Mouse (Mus musculus) stomach, embryonic 15.5 days (tissue): ENCODE measurements around the gene Ankrd39. TPM values are rescaled to one million over a fixed set of nuclear protein-coding genes. Genes with fewer than 3 reads are reported as not detected.

ENCODE experiments used
- ATAC-seq: fragments of 200-750 bp; cut with Nextera tagmentation; 2 replicates; pipeline ENCODE4 v1.8.0; 2017; ENCODE audit warnings: low read depth, moderate number of reproducible peaks, moderate TSS enrichment; ENCODE audit not compliant: insufficient read depth, low FRiP score
- H3K27ac ChIP-seq: fragments of 300-500 bp; sonication (generic); 2 replicates; pipeline ENCODE4 v1.5.1; 2015; ENCODE audit warnings: mild to moderate bottlenecking, inconsistent platforms
- H3K27me3 ChIP-seq: fragments of 300-500 bp; sonication (generic); replicated peaks from 2 replicates; pipeline ENCODE4 v1.6.1; 2015; ENCODE audit warnings: inconsistent platforms
- H3K36me3 ChIP-seq: fragments of 300-500 bp; sonication (generic); 2 replicates; pipeline ENCODE4 v1.6.1; 2015; ENCODE audit warnings: inconsistent platforms
- H3K4me1 ChIP-seq: fragments of 300-500 bp; sonication (generic); 2 replicates; pipeline ENCODE4 v1.6.1; 2015; ENCODE audit warnings: inconsistent platforms
- H3K4me2 ChIP-seq: fragments of 300-500 bp; sonication (generic); 2 replicates; pipeline ENCODE4 v1.6.1; 2015; ENCODE audit warnings: mild to moderate bottlenecking, inconsistent platforms
- H3K4me3 ChIP-seq: fragments of 300-500 bp; sonication (generic); replicated peaks from 2 replicates; pipeline ENCODE4 v1.5.1; 2015; ENCODE audit warnings: inconsistent platforms
- H3K9ac ChIP-seq: fragments of 300-500 bp; sonication (generic); 2 replicates; pipeline ENCODE4 v1.6.1; 2015; ENCODE audit warnings: inconsistent platforms
- H3K9me3 ChIP-seq: fragments of 300-500 bp; sonication (generic); 2 replicates; pipeline ENCODE4 v1.6.1; 2016; ENCODE audit warnings: inconsistent platforms
- WGBS: fragments of 180-500 bp; shearing (Covaris S2); methylation state at CpG from one replicate; pipeline ENCODE4 v1.1.7; 2015; 5-methylcytosine and 5-hydroxymethylcytosine counted together
- polyA plus RNA-seq: library from polyadenylated mRNA; unstranded; fragments of >200 nt; fragmentation: Nextera tagmentation; extraction: Ambion mirVana; gene quantifications from 2 replicates; pipeline ENCODE4 v1.2.1, GENCODE M21; 2015

Ankrd39 gene
- 24.9 and 27.2 TPM in 2 replicates for polyA plus RNA-seq

DNA sequence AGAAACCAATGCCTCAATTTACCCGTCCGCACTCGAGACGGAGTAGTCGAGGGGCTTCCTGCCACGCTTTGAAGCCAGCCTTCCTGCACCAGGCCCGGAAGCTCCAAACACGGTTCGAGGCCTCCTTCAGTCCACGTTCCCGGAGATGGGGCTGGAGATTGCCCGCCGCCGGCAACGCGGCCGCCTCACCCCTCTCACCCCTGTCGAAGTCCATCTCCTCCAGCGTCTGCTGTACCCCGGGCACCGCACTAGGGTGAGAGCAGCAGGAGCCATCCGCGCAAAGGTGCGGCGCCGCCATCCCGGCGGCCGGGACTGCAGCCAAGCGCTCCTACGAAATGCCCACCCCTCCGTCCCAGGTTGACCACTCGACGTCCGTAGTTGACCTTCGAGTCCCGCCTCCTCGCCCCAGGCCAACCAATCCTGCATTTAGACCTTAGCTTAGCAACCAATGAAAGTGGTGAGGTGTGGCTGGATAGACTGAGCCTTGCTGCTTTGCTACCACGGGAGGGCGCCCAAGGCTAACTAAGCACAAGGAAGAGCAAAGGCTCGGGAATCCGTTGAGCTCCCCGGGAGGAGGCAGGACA is at the start of gene Ankrd39:
Gene Ankrd39 (minus strand): TSS at position 558 of the 584 bp plus-strand sequence.
- ATAC-seq = peak; percentile 97
- peak within 1 kb of the TSS; percentile 49 for H3K9ac ChIP-seq
- peak within 1 kb of the TSS; percentile 66 for H3K4me3 ChIP-seq
- peaks cover 21% of the 10 kb centered on the region for H3K4me1 ChIP-seq
- peak within 1 kb of the TSS; percentile 65 for H3K27ac ChIP-seq
- H3K9me3 ChIP-seq = no peaks in the 10 kb centered on the region
- peak within 1 kb of the TSS; percentile 80 for H3K4me2 ChIP-seq
- peaks cover 33% of the 10 kb centered on the region for H3K36me3 ChIP-seq
- no peaks in the 10 kb centered on the region for H3K27me3 ChIP-seq
- WGBS = under 1% methylated on average over 43 of the region's 43 CpGs

DNA sequence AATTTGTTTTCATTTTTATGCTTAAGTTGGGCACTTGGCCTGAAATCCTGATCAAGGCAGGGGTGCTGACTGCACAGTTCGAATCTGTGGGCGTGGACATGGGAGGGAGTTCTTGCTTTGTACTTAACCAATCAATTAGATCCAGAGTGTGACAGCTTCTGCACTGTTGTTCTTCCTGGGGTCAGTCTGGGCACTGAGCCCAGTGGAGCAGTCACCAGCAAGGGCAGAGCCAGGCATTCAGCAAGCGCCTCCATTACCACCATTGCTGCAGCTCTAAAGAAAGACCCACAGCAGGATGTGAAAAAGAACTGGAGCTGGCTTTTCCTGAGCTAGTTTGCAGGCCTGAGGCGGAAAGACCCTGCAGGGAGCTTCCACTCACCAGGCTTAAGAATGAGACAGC is 48.9 kb upstream of the Ankrd39 start:
- H3K36me3 ChIP-seq = no peaks in the 10 kb centered on the region
- no peak overlapping the region for H3K4me3 ChIP-seq
- WGBS = 45% methylated on average over 4 of the region's 4 CpGs
- H3K9ac ChIP-seq = no peak overlapping the region
- peak overlapping the region; percentile 83 for H3K27ac ChIP-seq
- H3K27me3 ChIP-seq = no peaks in the 10 kb centered on the region
- H3K4me1 ChIP-seq = peaks cover 17% of the 10 kb centered on the region
- H3K4me2 ChIP-seq = peak overlapping the region; percentile 5; the same call in 1 of the 2 replicates
- no peaks in the 10 kb centered on the region for H3K9me3 ChIP-seq
- peak; percentile 78; the same call in 1 of the 2 replicates for ATAC-seq

DNA sequence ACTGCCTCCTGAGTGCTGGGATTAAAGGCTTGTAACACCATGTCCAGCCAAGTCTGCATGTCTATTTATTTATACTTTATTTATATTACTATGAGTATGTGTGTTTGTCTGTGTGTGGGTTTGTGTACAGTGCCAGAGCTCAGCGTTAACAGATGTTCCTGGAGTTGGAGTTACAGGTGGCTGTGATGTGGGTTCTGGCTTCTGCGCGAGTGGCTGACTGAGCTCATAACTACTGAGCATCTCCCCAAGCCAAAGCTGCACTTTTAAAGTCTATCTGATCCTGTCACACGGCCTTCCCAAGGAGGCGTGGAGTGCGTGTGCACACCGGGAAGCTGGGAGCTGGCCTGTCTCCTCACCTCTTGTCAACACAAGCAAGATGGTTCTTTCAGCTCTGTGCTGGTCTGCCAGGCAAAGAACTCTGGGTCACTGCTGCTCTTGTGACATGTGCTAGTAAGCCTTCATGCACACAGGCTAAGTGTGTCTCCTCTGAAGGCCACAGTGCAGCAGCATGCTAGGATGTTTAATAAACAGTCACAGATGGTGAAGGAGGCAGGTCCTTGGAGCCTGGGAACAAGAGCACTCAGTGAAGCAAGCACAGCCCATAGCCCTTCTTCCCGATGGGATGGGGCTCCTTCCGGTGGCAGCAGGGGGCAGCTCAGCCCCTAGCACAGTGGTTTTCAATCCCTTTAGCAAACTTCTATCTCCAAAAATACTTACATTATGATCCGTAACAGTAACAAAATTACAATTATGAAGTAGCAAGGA is 48.1 kb upstream of the Ankrd39 start:
- Histone ChIP-seq H3K27me3 (no peaks in the 10 kb centered on the region), H3K4me3 (no peak overlapping the region), H3K27ac (peak overlapping the region; percentile 83), H3K36me3 (no peaks in the 10 kb centered on the region), H3K9me3 (no peaks in the 10 kb centered on the region), H3K4me2 (no peak overlapping the region), H3K9ac (no peak overlapping the region), H3K4me1 (peaks cover 25% of the 10 kb centered on the region)
- WGBS = 48% methylated on average over 10 of the region's 10 CpGs
- ATAC-seq = peak; percentile 68

DNA sequence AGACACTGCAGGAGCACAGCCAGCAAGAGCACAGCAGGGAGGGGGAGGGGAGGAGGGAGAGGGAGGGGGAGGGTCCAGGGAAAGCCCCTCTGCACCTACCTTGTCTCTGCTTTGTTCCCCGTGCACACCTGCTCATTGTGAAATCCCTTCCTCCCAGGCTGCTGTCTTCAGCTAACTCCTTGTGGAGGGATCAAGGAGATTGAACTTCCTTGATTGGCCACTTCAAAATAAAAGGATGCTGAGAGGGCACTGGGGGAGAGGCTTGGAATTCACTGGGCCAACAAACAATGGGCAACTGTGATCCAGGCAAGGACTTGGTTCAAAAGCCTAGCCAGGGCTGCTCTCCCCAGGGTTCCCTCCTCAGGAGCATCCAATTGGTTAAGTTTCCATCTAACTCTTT is 45.9 kb upstream of the Ankrd39 start:
- no peaks in the 10 kb centered on the region for H3K9me3 ChIP-seq
- ATAC-seq = no peak
- H3K36me3 ChIP-seq = no peaks in the 10 kb centered on the region
- H3K9ac ChIP-seq = no peak overlapping the region
- no peak overlapping the region for H3K4me2 ChIP-seq
- H3K27me3 ChIP-seq = no peaks in the 10 kb centered on the region
- WGBS = 27% methylated on average over 1 of the region's 1 CpGs
- H3K4me1 ChIP-seq = peaks cover 48% of the 10 kb centered on the region
- H3K27ac ChIP-seq = no peak overlapping the region
- H3K4me3 ChIP-seq = no peak overlapping the region

DNA sequence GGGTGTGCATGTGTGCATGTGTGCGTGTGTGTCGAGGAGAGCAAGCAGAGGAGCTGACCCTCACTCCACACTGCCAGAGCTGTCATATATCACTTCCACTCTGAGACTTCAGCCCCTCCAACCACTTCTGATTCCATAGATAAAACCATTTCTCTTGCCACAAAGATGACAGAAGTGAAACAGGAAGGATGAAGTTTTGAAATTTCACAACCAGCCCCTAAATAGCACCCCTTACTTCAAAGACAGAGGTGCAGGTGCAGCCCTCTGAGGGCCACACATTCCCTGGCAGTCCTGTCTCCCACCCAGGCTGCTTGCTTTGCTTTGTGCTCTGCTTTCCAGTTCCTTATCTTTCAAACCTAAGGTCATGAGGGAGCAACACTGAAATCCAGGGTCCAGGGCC is 44.2 kb upstream of the Ankrd39 start:
- 71% methylated on average over 2 of the region's 2 CpGs for WGBS
- Histone ChIP-seq H3K4me3 (no peak overlapping the region), H3K9ac (no peak overlapping the region), H3K9me3 (no peaks in the 10 kb centered on the region), H3K36me3 (no peaks in the 10 kb centered on the region), H3K27ac (no peak overlapping the region), H3K4me1 (peaks cover 59% of the 10 kb centered on the region), H3K27me3 (no peaks in the 10 kb centered on the region), H3K4me2 (no peak overlapping the region)
- no peak for ATAC-seq

DNA sequence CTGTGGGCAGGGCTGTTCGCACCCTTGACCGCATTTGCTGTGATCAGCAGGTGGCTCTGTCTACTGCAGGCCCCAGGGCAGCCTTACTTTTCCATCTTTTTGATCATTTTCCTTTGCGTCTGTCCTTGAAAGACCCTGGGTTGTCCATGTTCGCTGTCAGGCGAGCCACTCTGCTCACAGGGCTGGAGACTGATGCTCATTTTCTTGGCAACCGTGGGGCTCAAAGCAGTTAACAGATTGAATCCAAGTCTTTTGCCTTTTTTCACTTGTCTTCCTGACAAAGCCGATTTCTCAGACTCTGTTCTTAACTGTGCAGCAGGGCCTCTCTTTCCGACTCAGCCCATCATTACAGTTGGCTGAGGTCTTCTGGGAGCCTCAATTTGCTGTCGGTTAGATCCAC is 43.4 kb upstream of the Ankrd39 start:
- Histone ChIP-seq H3K9ac (no peak overlapping the region), H3K27ac (0 out of 2 replicates have a peak overlapping the region, but pooled peaks have one; percentile 2)
- 58% methylated on average over 9 of the region's 9 CpGs for WGBS

DNA sequence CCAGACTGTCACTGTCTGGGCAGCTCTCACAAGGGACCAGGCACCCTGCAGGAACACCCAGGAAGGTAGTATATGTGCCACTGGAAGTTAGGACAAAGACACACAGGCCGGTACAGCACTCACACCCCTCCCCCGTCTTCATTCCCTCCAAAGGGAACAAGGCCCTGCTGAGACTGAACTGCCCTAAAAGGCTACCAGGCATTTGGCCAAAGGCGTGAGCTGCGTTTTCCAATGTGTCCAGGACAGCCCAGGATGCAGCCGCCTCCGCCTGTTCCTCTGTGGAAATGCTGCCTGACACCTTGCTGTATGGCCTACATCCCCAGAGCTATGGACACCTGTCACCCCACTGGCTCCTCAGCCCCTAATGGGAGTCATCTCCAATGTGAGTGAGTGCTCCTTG is 42.2 kb upstream of the Ankrd39 start:
- Histone ChIP-seq H3K4me2 (no peak overlapping the region; the same call in 1 of the 2 replicates), H3K36me3 (no peaks in the 10 kb centered on the region), H3K27me3 (no peaks in the 10 kb centered on the region), H3K9ac (no peak overlapping the region), H3K4me1 (peaks cover 46% of the 10 kb centered on the region), H3K9me3 (no peaks in the 10 kb centered on the region), H3K27ac (peak overlapping the region; percentile 89), H3K4me3 (no peak overlapping the region)
- ATAC-seq = peak; percentile 40; the same call in 1 of the 2 replicates
- 28% methylated on average over 6 of the region's 6 CpGs for WGBS

More for the DNA sequence above, 43.4 kb upstream of the Ankrd39 start:
- H3K36me3 ChIP-seq = no peaks in the 10 kb centered on the region
- no peak for ATAC-seq
- H3K4me3 ChIP-seq = no peak overlapping the region
- H3K4me2 ChIP-seq = no peak overlapping the region
- peaks cover 52% of the 10 kb centered on the region for H3K4me1 ChIP-seq
- H3K9me3 ChIP-seq = no peaks in the 10 kb centered on the region
- H3K27me3 ChIP-seq = no peaks in the 10 kb centered on the region

DNA sequence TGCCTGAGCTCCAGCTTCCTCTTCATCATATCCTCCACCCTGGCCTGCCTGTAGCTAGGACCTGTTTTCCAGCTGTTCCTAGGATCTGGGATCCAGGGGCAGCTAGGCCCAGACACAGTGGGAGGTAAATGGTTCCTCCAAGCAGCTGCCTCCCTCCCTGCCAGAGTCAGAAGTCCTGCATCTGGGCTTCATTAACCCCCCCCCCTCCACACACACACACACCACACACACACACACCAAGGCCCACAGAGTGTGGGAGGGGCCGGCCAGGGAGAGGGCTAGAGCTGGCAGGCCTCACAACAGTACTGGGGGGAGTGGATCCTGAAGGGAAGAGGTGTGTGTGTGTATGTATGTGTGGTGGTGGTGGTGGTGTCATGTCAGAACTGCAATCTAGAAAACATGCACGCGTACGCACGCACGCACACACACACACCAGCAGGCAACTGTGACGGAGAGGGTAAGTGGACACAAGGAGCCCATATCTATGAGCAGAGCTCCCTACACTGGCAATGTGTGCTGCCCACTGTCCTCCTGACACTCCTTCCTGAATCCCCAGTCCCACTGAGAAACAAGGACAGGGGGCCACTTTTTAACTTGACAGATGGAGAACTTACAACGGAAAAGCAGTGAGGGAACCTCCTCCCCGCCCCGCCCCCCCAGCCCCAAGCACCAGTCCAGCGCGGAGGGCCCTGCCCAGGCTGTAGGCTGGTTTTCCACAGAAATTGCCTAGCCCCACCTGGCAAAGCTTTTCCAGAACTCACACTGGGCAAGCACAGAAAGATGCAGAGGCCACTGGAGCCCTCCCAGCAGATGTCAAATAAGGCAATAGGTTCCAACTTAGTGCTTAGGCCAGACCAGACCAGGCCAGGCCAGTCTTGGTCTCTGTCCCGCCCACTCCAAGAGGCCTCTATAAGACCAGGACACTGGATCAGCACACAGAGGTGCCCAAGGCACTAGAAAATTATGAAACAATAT is 41.5 kb upstream of the Ankrd39 start:
- Histone ChIP-seq H3K9ac (no peak overlapping the region), H3K4me1 (peaks cover 50% of the 10 kb centered on the region)

DNA sequence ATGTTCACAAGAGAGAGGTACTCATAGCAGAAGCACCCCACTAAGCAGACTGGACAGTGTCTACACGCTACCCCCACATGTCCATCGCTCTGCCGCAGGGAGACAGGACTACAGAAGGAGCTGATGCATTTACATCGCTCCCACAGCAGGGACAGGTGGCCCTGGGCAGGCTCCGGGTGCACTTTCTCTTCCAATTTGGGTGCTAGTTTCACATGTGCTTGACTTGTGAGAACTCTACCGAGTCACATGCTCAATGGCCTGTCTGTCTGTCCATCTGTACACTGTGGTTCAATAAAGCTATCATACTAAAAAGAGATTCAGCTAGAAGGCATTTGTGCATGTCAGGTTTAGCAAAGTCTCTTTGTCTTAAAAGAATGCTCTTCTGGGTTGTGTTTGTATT is 40.6 kb upstream of the Ankrd39 start:
- ATAC-seq = no peak
- Histone ChIP-seq H3K9me3 (no peaks in the 10 kb centered on the region), H3K4me3 (no peak overlapping the region), H3K9ac (no peak overlapping the region), H3K36me3 (no peaks in the 10 kb centered on the region), H3K4me1 (peaks cover 52% of the 10 kb centered on the region), H3K27ac (peak overlapping the region; percentile 89), H3K27me3 (no peaks in the 10 kb centered on the region), H3K4me2 (no peak overlapping the region)
- WGBS = 89% methylated on average over 6 of the region's 6 CpGs

More for the DNA sequence above, 41.5 kb upstream of the Ankrd39 start:
- peak overlapping the region; percentile 89 for H3K27ac ChIP-seq
- no peak overlapping the region for H3K4me3 ChIP-seq
- no peaks in the 10 kb centered on the region for H3K27me3 ChIP-seq
- no peaks in the 10 kb centered on the region for H3K36me3 ChIP-seq
- H3K4me2 ChIP-seq = no peak overlapping the region; the same call in 1 of the 2 replicates
- WGBS = 56% methylated on average over 13 of the region's 13 CpGs
- ATAC-seq = peak; percentile 55
- no peaks in the 10 kb centered on the region for H3K9me3 ChIP-seq

DNA sequence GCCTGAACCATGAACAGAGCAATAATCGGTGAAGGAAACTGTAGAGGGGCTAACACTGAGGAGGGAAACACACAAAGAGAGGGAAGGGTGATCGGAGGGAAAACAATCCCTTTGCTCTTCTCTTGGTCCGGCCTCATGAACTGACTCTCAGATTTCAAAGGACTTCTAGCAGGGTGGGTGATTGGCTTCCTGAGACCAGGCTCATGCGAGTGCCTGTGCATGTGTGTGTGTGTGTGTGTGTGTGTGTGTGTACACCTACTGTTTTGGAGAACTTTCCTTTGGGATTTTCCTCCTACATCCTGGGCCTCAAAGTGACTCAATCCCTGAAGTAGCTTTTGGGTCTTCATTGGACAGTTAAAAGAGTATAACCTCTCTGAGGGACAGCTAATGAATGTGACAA is 39.0 kb upstream of the Ankrd39 start:
- WGBS = 58% methylated on average over 4 of the region's 4 CpGs
- ATAC-seq = no peak
- Histone ChIP-seq H3K4me3 (no peak overlapping the region), H3K4me2 (no peak overlapping the region), H3K4me1 (peaks cover 49% of the 10 kb centered on the region), H3K36me3 (no peaks in the 10 kb centered on the region), H3K27ac (no peak overlapping the region), H3K9ac (no peak overlapping the region), H3K9me3 (no peaks in the 10 kb centered on the region), H3K27me3 (no peaks in the 10 kb centered on the region)

DNA sequence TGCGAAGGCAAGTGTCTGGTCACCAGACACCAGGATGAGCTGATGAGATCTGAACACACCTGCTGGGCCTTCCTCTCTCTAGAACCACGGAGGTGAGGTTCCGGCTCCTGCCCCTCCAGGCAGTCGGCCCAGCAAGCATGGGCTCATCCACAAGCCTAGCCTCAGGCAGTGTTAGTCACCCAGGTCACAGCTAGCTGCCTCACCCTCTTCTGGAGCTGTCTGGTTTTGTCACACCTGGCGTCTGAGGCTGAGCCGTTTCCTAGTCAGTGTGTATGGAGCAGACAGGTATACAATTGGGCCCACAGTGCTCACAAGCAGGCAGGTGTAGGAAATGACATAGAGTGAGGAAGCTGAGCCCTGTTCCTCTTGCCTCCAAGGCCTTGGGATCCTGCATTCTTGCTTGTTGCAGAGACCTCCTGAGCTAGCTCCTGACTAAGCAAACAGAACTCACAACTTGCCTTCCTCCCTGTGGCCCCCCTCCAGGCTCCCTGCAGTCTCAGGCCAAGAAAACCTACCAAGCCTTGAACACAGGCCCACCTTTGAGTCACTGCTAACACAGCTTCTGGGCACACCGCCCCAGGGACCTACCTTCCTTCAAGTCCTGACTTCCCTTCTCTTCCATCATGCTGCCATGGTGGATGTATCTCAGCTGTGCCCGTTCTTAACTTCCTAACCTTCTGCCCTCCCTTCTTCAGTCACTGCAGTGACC is 36.3 kb upstream of the Ankrd39 start:
- Histone ChIP-seq H3K9me3 (no peaks in the 10 kb centered on the region), H3K4me3 (no peak overlapping the region), H3K27me3 (no peaks in the 10 kb centered on the region), H3K4me2 (no peak overlapping the region), H3K36me3 (no peaks in the 10 kb centered on the region), H3K4me1 (peaks cover 40% of the 10 kb centered on the region), H3K27ac (peak overlapping the region; percentile 24), H3K9ac (no peak overlapping the region)
- 64% methylated on average over 8 of the region's 8 CpGs for WGBS
- ATAC-seq = no peak
